Mouse (Mus musculus) v-Abl transformed pro-B cells (cell line): ENCODE results near the gene Ehf.

Experiments used
- in situ Hi-C, 2 experiments: fragments of 400-800 bp; cut with MboI; formaldehyde crosslinking; loops; one replicate each; pipeline ENCODE4 v1.15.1; 2025; ENCODE audit not compliant: unreplicated experiment in 2 of 2

Gene Ehf

DNA sequence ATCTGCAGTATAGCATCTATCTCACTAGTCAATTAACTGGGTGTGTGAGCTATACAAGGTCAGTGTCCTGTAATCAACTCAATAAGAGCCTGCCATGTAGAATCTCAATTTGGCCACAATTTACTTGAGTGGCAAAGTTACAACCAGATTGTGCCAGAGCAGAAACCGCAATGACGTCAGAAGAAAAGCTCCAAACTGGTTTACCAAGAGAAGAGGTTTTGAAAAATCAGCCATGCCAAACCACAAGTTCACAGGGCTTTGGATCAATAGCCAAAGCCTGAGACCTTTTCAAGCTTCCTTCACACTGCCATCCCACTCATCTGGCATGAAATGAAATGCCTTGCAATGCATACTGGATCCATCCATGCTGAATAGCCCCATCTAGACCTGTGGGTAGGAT, 76.3 kb downstream of the Ehf start:
- in situ Hi-C loops = no loop called here

DNA sequence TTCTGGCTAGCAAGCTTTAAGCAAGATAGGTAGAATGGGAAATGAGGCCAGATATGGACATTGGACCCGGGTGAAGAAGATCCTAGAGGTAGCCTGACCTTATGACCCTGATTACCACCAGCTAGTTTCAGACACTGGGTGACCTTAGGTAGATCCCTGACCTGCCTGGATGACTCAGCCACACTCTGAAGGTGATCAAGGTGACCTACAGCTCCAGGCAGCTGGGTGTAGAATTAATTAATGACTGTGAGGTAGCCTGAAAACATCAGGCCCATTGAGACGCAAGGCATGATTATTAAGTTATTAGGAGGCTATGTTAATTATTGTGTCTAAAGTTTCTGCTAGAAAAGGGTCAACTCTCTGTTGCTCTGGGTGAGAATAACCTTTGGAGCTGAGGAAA, 82.2 kb downstream of the Ehf start:
- in situ Hi-C loops = no loop called here

DNA sequence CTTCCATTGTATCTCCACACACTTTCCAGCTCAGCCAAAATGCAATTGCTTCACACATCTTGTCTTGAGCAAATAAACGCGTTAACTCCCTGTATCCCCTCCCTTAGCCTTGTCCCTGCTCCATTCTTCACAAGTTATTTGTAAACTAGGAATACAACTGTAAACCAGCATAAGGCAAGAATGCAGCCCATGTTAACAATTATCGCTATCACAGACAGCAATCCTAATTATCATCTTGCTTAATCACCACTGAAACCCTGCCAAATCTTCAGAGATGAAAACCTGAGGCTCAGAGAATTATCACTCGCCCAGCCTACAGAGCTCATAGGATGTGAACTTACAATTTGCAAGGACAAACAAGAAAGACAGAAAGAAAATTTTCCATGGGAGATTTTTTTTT, 84.8 kb downstream of the Ehf start:
- in situ Hi-C loops = no loop called here

DNA sequence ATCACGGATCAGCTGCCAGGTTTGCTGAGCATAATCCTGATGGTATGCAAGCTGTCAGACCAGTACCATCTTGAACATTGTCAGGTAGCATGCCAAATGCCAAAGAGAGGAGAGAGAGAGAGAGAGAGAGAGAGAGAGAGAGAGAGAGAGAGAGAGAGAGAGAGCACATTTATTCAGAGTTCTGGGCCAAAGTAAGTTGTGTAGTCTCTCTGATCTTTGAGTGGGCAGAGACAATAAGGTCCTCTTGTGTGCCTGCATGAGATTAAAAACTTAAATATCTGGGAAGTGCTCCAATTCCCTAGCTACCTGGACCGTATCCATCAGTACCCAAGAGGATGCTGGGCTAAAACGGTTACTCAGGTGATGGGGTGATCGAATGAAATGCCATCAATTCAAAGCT, 87.3 kb downstream of the Ehf start:
- in situ Hi-C loops = no loop called here

DNA sequence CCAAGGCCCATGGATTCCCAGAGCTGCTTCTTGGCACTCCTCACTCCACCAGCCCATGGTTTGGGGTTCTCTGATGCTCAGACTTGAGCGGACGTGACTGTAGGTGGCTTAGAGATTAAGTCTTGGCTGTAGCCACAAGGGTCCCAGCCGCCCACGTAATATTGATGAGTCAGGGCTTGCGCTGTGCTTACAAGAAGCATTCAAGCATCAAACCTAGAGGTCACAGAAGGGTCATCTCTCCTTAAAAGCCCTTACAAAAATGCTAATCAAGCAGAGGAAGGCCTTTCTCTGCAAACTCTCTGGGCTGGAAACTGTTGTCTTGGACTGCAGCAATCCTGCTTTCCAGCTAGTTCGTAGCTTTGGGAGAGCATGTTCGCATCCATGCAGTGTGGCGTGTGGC, 88.2 kb downstream of the Ehf start:
- in situ Hi-C loops = no loop called here

DNA sequence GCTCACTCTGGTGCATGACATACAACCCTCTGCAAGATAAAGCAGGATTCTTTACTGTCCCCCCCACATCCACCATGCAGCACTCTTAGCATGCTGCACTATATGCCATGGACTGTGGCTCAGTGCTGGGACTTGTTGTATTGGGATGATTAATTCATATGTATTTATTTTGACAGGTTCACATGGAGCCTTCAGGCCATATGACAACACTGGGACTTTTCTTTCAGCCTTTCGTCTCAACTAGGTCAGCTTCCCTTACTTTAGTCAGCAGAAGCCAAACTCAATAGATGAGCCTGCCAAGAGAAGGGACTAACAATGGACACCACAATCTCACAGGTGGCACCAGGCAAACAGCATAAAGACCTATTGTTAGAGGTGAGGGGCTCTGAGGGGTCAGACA, 89.5 kb downstream of the Ehf start:
- in situ Hi-C loops = no loop called here
